Mouse (Mus musculus) embryonic fibroblast, embryonic 13.5 days (primary cell): Measurements from ENCODE around the gene Usp32. TPM values are rescaled to one million over a fixed set of nuclear protein-coding genes. Genes with fewer than 3 reads are reported as not detected.

Source experiments
- H3K27ac ChIP-seq: 2 replicates; pipeline ENCODE4 v1.5.1; 2012; ENCODE audit warnings: low read length, control low read depth, inconsistent platforms; ENCODE audit not compliant: insufficient read depth
- H3K4me1 ChIP-seq: 2 replicates; pipeline ENCODE4 v1.6.1; 2011; ENCODE audit warnings: low read length; ENCODE audit not compliant: control insufficient read depth, insufficient read depth
- H3K4me3 ChIP-seq: 2 replicates; pipeline ENCODE4 v1.5.1; 2011; ENCODE audit warnings: mild to moderate bottlenecking, control low read depth, low read length; ENCODE audit not compliant: insufficient read depth
- CTCF ChIP-seq: IDR thresholded peaks from 2 replicates; pipeline ENCODE4 v1.5.1; 2011; ENCODE audit warnings: mild to moderate bottlenecking, control low read depth, low read length, moderate library complexity, borderline replicate concordance; ENCODE audit not compliant: insufficient read depth
- POLR2A ChIP-seq: IDR thresholded peaks from 2 replicates; pipeline ENCODE4 v1.6.1; 2011; ENCODE audit warnings: low read depth, mild to moderate bottlenecking, control low read depth, low read length, moderate library complexity
- polyA plus RNA-seq: library from polyadenylated mRNA; stranded (reverse); fragments of >200 nt; gene quantifications from 2 replicates; pipeline ENCODE4 v1.2.4, GENCODE M21; 2011; ENCODE audit warnings: low read depth; ENCODE audit not compliant: missing spikeins, insufficient read length

Gene Usp32
- polyA plus RNA-seq, 1 experiment, result 49.9 TPM

GRCm38 (mm10) chr11:84988341-84988919, 151.5 kb downstream of the Usp32 start:
- Histone ChIP-seq H3K27ac (no peak overlapping the region), H3K4me3 (no peak overlapping the region), H3K4me1 (no peaks in the 10 kb centered on the region)
- TF ChIP-seq CTCF (no peak), POLR2A (no peak)

- H3K4me1 ChIP-seq, result no peaks in the 10 kb centered on the region
- no peak overlapping the region for H3K4me3 ChIP-seq
- no peak overlapping the region for H3K27ac ChIP-seq
- TF ChIP-seq CTCF, result no peak
- TF ChIP-seq POLR2A, result no peak
These were observed 154.5 kb downstream of the Usp32 start for GRCm38 (mm10) chr11:84985421-84985820.

- H3K4me1 ChIP-seq, result no peaks in the 10 kb centered on the region
- TF ChIP-seq CTCF (no peak), POLR2A (no peak)
- no peak overlapping the region for H3K27ac ChIP-seq
- no peak overlapping the region for H3K4me3 ChIP-seq
These were observed 159.3 kb downstream of the Usp32 start for GRCm38 (mm10) chr11:84980697-84981096.

- Histone ChIP-seq H3K4me1 (no peaks in the 10 kb centered on the region), H3K27ac (no peak overlapping the region), H3K4me3 (no peak overlapping the region)
- TF ChIP-seq POLR2A (no peak), CTCF (no peak)
These were observed 160.6 kb downstream of the Usp32 start for GRCm38 (mm10) chr11:84979351-84979750.

- Histone ChIP-seq H3K27ac (no peak overlapping the region), H3K4me3 (no peak overlapping the region), H3K4me1 (no peaks in the 10 kb centered on the region)
- TF ChIP-seq CTCF (no peak), POLR2A (no peak)
These were observed 161.8 kb downstream of the Usp32 start for GRCm38 (mm10) chr11:84978113-84978512.

- TF ChIP-seq POLR2A (no peak), CTCF (no peak)
- Histone ChIP-seq H3K4me3 (no peak overlapping the region), H3K4me1 (no peaks in the 10 kb centered on the region), H3K27ac (no peak overlapping the region)
These were observed 162.5 kb downstream of the Usp32 start for GRCm38 (mm10) chr11:84977385-84977952.

GRCm38 (mm10) chr11:84976706-84977105, 163.3 kb downstream of the Usp32 start:
- TF ChIP-seq POLR2A (no peak), CTCF (no peak)
- no peak overlapping the region for H3K4me3 ChIP-seq
- H3K4me1 ChIP-seq, result no peaks in the 10 kb centered on the region
- no peak overlapping the region for H3K27ac ChIP-seq

- TF ChIP-seq POLR2A, result no peak
- TF ChIP-seq CTCF, result no peak
- Histone ChIP-seq H3K27ac (no peak overlapping the region), H3K4me3 (no peak overlapping the region), H3K4me1 (no peaks in the 10 kb centered on the region)
These were observed 165.4 kb downstream of the Usp32 start for GRCm38 (mm10) chr11:84974582-84974981.

GRCm38 (mm10) chr11:84973661-84974060, 166.3 kb downstream of the Usp32 start:
- H3K4me1 ChIP-seq, result no peaks in the 10 kb centered on the region
- TF ChIP-seq POLR2A (no peak), CTCF (no peak)
- H3K4me3 ChIP-seq, result no peak overlapping the region
- H3K27ac ChIP-seq, result no peak overlapping the region

- Histone ChIP-seq H3K4me3 (no peak overlapping the region), H3K27ac (no peak overlapping the region), H3K4me1 (no peaks in the 10 kb centered on the region)
- no peak for TF ChIP-seq CTCF
- TF ChIP-seq POLR2A, result no peak
These were observed 167.9 kb downstream of the Usp32 start for GRCm38 (mm10) chr11:84972067-84972466.
